Mouse (Mus musculus): ENCODE data around the gene Fen1.

DNA sequence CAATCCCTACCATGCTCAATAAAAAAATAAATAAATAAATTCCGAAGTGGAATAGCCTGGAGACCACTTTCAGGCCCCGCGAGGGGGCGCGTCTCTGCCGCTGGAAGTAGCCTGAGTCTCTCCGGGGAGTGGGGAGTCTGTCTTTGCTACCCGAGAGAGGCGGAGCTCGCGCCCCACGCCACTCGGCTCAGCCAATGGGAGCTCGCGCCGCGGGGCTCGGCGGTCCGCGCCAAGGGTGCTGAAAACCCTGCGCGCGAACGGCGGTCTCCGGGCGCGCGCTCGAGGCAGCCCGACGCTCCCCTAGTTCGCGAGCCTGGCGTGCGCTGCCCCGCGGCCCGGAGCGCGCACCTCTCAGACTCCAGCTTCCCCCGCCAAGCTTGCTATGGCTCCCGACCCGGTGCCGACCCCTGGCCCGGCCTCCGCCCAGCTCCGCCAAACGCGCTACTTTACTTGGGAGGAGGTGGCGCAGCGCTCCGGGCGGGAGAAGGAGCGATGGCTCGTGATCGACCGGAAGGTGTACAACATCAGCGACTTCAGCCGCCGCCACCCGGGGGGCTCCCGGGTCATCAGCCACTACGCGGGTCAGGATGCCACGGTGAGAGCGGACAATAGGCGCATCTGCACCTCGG is 21.2 kb downstream of the Fen1 start, which contains the start of gene Fads1:
- no peak for TF ChIP-seq EP300 (IDR thresholded peaks at IDR 0.05)
- TF ChIP-seq CTCF (IDR thresholded peaks at IDR 0.05): peak; percentile 67
